Mouse (Mus musculus) forebrain, postnatal 0 days (tissue): ENCODE results near the gene Poln. TPM values are rescaled to one million over a fixed set of nuclear protein-coding genes. Genes with fewer than 3 reads are reported as not detected.

Experiments used
- ATAC-seq: fragments of 200-750 bp; cut with Nextera tagmentation; 2 replicates; pipeline ENCODE4 v1.8.0; 2017; ENCODE audit warnings: mild to moderate bottlenecking, moderate library complexity
- DNase-seq: peaks from one replicate; pipeline ENCODE4 v3.0.0-alpha.2; 2015
- H3K27ac ChIP-seq: fragments of 300-500 bp; sonication (generic); 2 replicates; pipeline ENCODE4 v1.5.1; 2014; ENCODE audit warnings: low read depth, mild to moderate bottlenecking, antibody characterized with exemption, low read length, moderate library complexity, mixed read lengths
- H3K27me3 ChIP-seq: fragments of 300-500 bp; sonication (generic); 2 replicates; pipeline ENCODE4 v1.6.1; 2014; ENCODE audit warnings: mild to moderate bottlenecking, low read length, mixed read lengths; ENCODE audit not compliant: insufficient read depth
- H3K36me3 ChIP-seq: fragments of 300-500 bp; sonication (generic); 2 replicates; pipeline ENCODE4 v1.6.1; 2014; ENCODE audit warnings: mild to moderate bottlenecking, moderate library complexity; ENCODE audit not compliant: insufficient read depth
- H3K4me1 ChIP-seq: fragments of 300-500 bp; sonication (generic); 2 replicates; pipeline ENCODE4 v1.6.1; 2014; ENCODE audit warnings: antibody characterized with exemption; ENCODE audit not compliant: insufficient read depth
- H3K4me2 ChIP-seq: fragments of 300-500 bp; sonication (generic); 2 replicates; pipeline ENCODE4 v1.6.1; 2014; ENCODE audit warnings: low read depth, mild to moderate bottlenecking, moderate library complexity
- H3K4me3 ChIP-seq: fragments of 300-500 bp; sonication (generic); 2 replicates; pipeline ENCODE4 v1.5.1; 2014; ENCODE audit warnings: low read depth, low read length, mixed read lengths
- H3K9ac ChIP-seq: fragments of 300-500 bp; sonication (generic); 2 replicates; pipeline ENCODE4 v1.6.1; 2014; ENCODE audit warnings: mild to moderate bottlenecking
- H3K9me3 ChIP-seq: fragments of 300-500 bp; sonication (generic); 2 replicates; pipeline ENCODE4 v1.6.1; 2016; ENCODE audit warnings: low read length
- CTCF ChIP-seq: sonication (generic); IDR thresholded peaks from 2 replicates; pipeline ENCODE4 v1.5.1; 2016; ENCODE audit warnings: antibody characterized with exemption, control low read depth, low read depth
- WGBS: fragments of 180-500 bp; shearing (Covaris S2); extraction: QIAGEN DNeasy Blood & Tissue Kit; methylation state at CpG from one replicate; pipeline ENCODE4 v1.1.7; 2014; 5-methylcytosine and 5-hydroxymethylcytosine counted together
- polyA plus RNA-seq: library from polyadenylated mRNA; unstranded; fragments of >200 nt; fragmentation: Nextera tagmentation; extraction: Ambion mirVana; gene quantifications from 2 replicates; pipeline ENCODE4 v1.2.1, GENCODE M21; 2015
- total RNA-seq: library from RNA; depleted of rRNA; stranded (reverse); fragments of >200 nt; gene quantifications from 2 replicates; pipeline ENCODE4 v1.2.3, GENCODE M21; 2014; rRNA removed

The Poln gene
- total and polyA plus RNA-seq, 2 experiments from 2014 or later = 0.05 to 0.48 TPM

GRCm38 (mm10) chr5:33994671-33995625 lies 174.3 kb downstream of the Poln start:
- Histone ChIP-seq H3K4me2 (peak overlapping the region; percentile 78), H3K9ac (peak overlapping the region; percentile 87), H3K27me3 (no peaks in the 10 kb centered on the region), H3K36me3 (peaks cover 11% of the 10 kb centered on the region; the same call in 1 of the 2 replicates), H3K4me1 (peaks cover 30% of the 10 kb centered on the region), H3K9me3 (no peaks in the 10 kb centered on the region), H3K27ac (peak overlapping the region; percentile 96), H3K4me3 (peak overlapping the region; percentile 71)
- TF ChIP-seq CTCF = peak; percentile 65
- DNase-seq (peak; percentile 51), ATAC-seq (no peak)
- 34% methylated on average over 28 of the region's 28 CpGs for WGBS

- H3K27ac ChIP-seq = peak within 1 kb of the TSS; percentile 94
- peak; percentile 80 for TF ChIP-seq CTCF
- no peaks in the 10 kb centered on the region for H3K27me3 ChIP-seq
- H3K9ac ChIP-seq = peak within 1 kb of the TSS; percentile 96
- H3K36me3 ChIP-seq = peaks cover 8% of the 10 kb centered on the region; the same call in 1 of the 2 replicates
- WGBS = 1% methylated on average over 78 of the region's 88 CpGs
- H3K4me2 ChIP-seq = peak within 1 kb of the TSS; percentile 81
- ATAC-seq (peak; percentile 94), DNase-seq (peak; percentile 97)
- H3K4me1 ChIP-seq = peaks cover 21% of the 10 kb centered on the region
- no peaks in the 10 kb centered on the region for H3K9me3 ChIP-seq
- peak within 1 kb of the TSS; percentile 96 for H3K4me3 ChIP-seq
Measured at GRCm38 (mm10) chr5:33983309-33984121, 185.7 kb downstream of the Poln start, which contains the start of gene Gm1673. Gene Gm1673, plus strand, starts transcription at chr5:33983433.

DNA sequence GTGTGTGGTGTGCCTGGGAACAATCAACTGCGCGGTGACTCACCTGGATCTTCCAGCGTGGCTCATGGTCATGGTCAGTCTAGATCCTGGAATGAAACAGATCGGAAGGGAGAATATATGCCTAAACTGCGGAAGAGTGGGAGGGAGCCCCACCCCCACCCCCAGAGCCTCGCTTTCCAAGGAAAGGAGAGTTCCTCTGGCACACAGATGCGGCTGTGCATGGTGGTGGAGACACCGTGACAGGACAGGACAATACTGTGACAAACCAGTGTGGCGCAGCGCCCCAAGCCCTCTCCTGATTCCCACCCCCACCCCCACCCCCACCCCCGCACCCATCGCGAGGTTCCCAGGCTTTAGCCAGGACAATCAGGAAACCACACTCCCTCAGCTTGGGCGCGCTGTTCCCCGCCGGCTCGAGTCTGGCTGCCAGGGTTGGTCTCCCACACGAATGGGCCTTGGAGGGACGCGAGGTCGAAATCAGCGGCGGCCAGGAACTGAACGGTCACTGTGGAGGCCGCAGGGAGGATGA lies 186.5 kb downstream of the Poln start:
- Histone ChIP-seq H3K27ac (peak overlapping the region; percentile 94), H3K27me3 (no peaks in the 10 kb centered on the region), H3K9ac (peak overlapping the region; percentile 96), H3K4me2 (peak overlapping the region; percentile 81), H3K9me3 (no peaks in the 10 kb centered on the region), H3K36me3 (peaks cover 8% of the 10 kb centered on the region; the same call in 1 of the 2 replicates), H3K4me1 (peaks cover 21% of the 10 kb centered on the region), H3K4me3 (peak overlapping the region; percentile 96)
- DNase-seq = no peak
- 4% methylated on average over 26 of the region's 26 CpGs for WGBS
- no peak for TF ChIP-seq CTCF
- ATAC-seq = peak; percentile 61

DNA sequence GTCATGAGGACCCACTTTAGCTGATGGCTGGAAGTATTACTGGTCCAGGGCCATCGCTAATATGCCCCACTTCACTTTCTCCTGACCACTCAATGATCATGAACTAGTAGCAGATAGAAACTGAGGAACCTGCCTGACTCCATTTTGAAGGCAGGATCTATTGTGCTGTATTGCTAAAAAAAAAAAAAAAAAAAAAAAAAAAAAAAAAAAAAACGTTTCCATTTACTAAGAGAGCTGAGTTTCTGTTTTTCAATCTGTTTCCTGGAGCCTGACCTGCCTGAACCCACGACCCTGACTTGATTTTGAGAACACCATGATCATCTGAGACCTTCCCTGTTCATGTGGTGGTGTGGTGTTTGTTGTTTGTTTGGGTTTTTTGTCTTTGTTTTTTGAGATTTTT lies 193.0 kb downstream of the Poln start:
- no peak overlapping the region for H3K27ac ChIP-seq
- 47% methylated on average over 3 of the region's 3 CpGs for WGBS
- no peak overlapping the region for H3K4me3 ChIP-seq
- TF ChIP-seq CTCF = no peak
- H3K4me1 ChIP-seq = no peaks in the 10 kb centered on the region
- ATAC-seq = no peak
- H3K9me3 ChIP-seq = no peaks in the 10 kb centered on the region
- no peak for DNase-seq
- H3K9ac ChIP-seq = no peak overlapping the region
- H3K27me3 ChIP-seq = no peaks in the 10 kb centered on the region
- H3K4me2 ChIP-seq = no peak overlapping the region
- H3K36me3 ChIP-seq = no peaks in the 10 kb centered on the region

DNA sequence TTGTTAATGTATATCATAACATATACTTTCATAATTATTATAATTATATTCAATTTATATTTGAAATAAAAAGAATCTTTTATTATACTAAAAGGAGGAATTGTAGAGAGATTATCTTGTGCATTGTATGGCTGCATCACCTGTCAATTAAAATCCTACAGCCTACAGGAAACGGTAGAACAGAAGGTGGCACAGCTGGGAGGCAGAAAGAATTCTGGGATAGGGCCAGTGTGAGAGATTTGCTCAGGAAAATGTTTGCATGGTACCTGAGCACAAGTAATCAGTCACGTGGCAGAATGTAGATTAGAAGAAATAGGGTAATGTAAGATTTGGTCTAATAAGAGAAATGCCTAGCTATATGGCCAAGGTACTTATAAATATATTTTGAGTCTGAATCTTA lies 194.5 kb downstream of the Poln start:
- DNase-seq (no peak), ATAC-seq (no peak)
- Histone ChIP-seq H3K4me3 (no peak overlapping the region), H3K36me3 (no peaks in the 10 kb centered on the region), H3K4me2 (no peak overlapping the region), H3K4me1 (no peaks in the 10 kb centered on the region), H3K27me3 (no peaks in the 10 kb centered on the region), H3K9ac (no peak overlapping the region), H3K9me3 (no peaks in the 10 kb centered on the region), H3K27ac (no peak overlapping the region)
- 40% methylated on average over 2 of the region's 2 CpGs for WGBS
- no peak for TF ChIP-seq CTCF

DNA sequence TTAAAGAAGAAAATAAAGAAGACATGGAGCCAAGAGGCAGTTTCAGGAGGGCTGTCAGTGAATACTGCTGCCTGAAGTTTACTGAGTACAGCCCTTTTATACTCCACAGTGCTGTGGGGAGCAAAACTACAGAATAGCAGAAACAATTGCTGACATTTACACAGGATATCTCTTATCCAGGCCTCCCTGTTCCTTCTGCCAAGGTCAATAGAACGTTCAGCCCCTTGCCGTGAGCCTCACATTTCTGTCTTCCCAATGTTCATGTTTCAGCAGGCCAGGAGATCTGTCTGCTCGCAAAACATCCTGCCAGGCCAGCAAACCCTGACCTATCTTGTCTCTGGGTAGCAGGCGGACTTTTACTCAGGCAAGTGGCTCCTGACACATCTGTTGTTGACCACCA lies 209.9 kb downstream of the Poln start:
- H3K4me1 ChIP-seq = no peaks in the 10 kb centered on the region
- ATAC-seq = no peak
- H3K4me3 ChIP-seq = no peak overlapping the region
- H3K9me3 ChIP-seq = no peaks in the 10 kb centered on the region
- TF ChIP-seq CTCF = no peak
- no peak for DNase-seq
- WGBS = 78% methylated on average over 4 of the region's 4 CpGs
- no peaks in the 10 kb centered on the region for H3K27me3 ChIP-seq
- H3K36me3 ChIP-seq = no peaks in the 10 kb centered on the region
- H3K9ac ChIP-seq = no peak overlapping the region
- H3K4me2 ChIP-seq = no peak overlapping the region
- H3K27ac ChIP-seq = no peak overlapping the region

Other genes with a start within 250 kb of the Poln start
- 23.2 and 28.5 TPM in 2 replicates for gene Nelfa, start 233.0 kb downstream of the Poln start, total RNA-seq
- 28.9 and 32.6 TPM in 2 replicates for gene Nelfa, start 233.0 kb downstream of the Poln start, polyA plus RNA-seq
- gene Gm1673, start 186.0 kb downstream of the Poln start, total RNA-seq = 539 and 762 TPM in 2 replicates
- 747 and 963 TPM in 2 replicates for gene Gm1673, start 186.0 kb downstream of the Poln start, polyA plus RNA-seq
- gene Nat8l, start 173.5 kb downstream of the Poln start, total RNA-seq = 28.1 and 31.8 TPM in 2 replicates
- gene Nat8l, start 173.5 kb downstream of the Poln start, polyA plus RNA-seq = 4.3 and 4.9 TPM in 2 replicates
- gene Haus3, start 79 bp upstream of the Poln start, total RNA-seq = 6.0 and 11.4 TPM in 2 replicates
- gene Haus3, start 79 bp upstream of the Poln start, polyA plus RNA-seq = 7.9 and 9.1 TPM in 2 replicates
- 75.9 and 88.9 TPM in 2 replicates for gene Mxd4, start 18.3 kb upstream of the Poln start, total RNA-seq
- 18.1 and 23.7 TPM in 2 replicates for gene Mxd4, start 18.3 kb upstream of the Poln start, polyA plus RNA-seq
- gene Zfyve28, start 119.0 kb upstream of the Poln start, total RNA-seq = 12.2 and 14.2 TPM in 2 replicates
- 3.6 and 4.0 TPM in 2 replicates for gene Zfyve28, start 119.0 kb upstream of the Poln start, polyA plus RNA-seq
- 0.08 and 0.24 TPM in 2 replicates for gene Cfap99, start 119.2 kb upstream of the Poln start, total RNA-seq
- 0.10 and 0.23 TPM in 2 replicates for gene Cfap99, start 119.2 kb upstream of the Poln start, polyA plus RNA-seq
- gene Rnf4, start 166.8 kb upstream of the Poln start, total RNA-seq = 116 and 122 TPM in 2 replicates
- 122 and 129 TPM in 2 replicates for gene Rnf4, start 166.8 kb upstream of the Poln start, polyA plus RNA-seq
- gene Fam193a, start 200.5 kb upstream of the Poln start, total RNA-seq = 39.9 and 44.5 TPM in 2 replicates
- 6.0 and 9.8 TPM in 2 replicates for gene Fam193a, start 200.5 kb upstream of the Poln start, polyA plus RNA-seq